Mouse (Mus musculus) stomach, postnatal 0 days (tissue): ENCODE results near the gene Cep170b.

Source experiments
- CTCF ChIP-seq: IDR thresholded peaks from 2 replicates; pipeline ENCODE4 v1.5.1; 2016; ENCODE audit warnings: antibody characterized with exemption, low read depth, mild to moderate bottlenecking, moderate library complexity
- EP300 ChIP-seq: optimal IDR thresholded peaks from 2 replicates; pipeline ENCODE3; 2016; ENCODE audit warnings: antibody characterized with exemption

DNA sequence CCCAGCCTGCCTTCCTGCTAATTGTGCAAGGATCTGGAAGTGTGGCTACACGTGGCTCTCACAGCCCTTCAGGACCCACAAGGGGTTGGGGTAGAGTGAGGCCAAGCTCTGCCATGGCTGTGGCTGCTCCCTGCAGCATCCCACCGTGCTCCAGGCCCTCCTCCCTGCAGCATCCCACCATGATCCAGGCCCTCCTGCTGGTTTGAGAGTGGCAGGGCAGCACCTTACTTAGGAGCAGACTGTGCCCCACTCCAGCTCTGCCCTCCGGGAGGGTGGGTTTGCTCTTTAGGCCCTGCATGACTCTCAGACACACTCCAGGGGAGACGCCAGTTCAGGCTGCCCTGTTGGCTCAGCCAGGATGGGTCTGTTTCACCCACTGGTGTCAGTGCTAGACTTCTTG is 50.1 kb downstream of the Cep170b start:
- TF ChIP-seq CTCF, result no peak
- TF ChIP-seq EP300, result no peak
